Mouse (Mus musculus): ENCODE data around the gene Sipa1l3. TPM values are rescaled to one million over a fixed set of nuclear protein-coding genes. Genes with fewer than 3 reads are reported as not detected.

Sipa1l3 gene
- polyA plus RNA-seq, 1 experiment from 2014 or later = 10.4 TPM

- Histone ChIP-seq H3K4me3 (peak overlapping the region; percentile 66), H3K27me3 (ENCODE audit: insufficient read depth, poor library complexity, severe bottlenecking) (peaks cover 64% of the 10 kb centered on the region), H3K27ac (peak overlapping the region; percentile 87), H3K36me3 (no peaks in the 10 kb centered on the region), H3K4me1 (peaks cover 31% of the 10 kb centered on the region), H3K9me3 (no peaks in the 10 kb centered on the region)
- 14% methylated on average over 13 of the region's 13 CpGs for WGBS
- DNase-seq (ENCODE audit: low spot score) = no peak
Measured at GRCm38 (mm10) chr7:29280801-29281200, 237.6 kb downstream of the Sipa1l3 start.

- Histone ChIP-seq H3K4me1 (peaks cover 31% of the 10 kb centered on the region), H3K4me3 (no peak overlapping the region), H3K27ac (peak overlapping the region; percentile 44), H3K27me3 (ENCODE audit: insufficient read depth, poor library complexity, severe bottlenecking) (peaks cover 56% of the 10 kb centered on the region), H3K36me3 (no peaks in the 10 kb centered on the region), H3K9me3 (no peaks in the 10 kb centered on the region)
- DNase-seq (ENCODE audit: low spot score) = no peak
- WGBS = 25% methylated on average over 8 of the region's 8 CpGs
Measured at GRCm38 (mm10) chr7:29279924-29280323, 238.5 kb downstream of the Sipa1l3 start.

GRCm38 (mm10) chr7:29279261-29279660 lies 239.2 kb downstream of the Sipa1l3 start:
- DNase-seq (ENCODE audit: low spot score) = no peak
- Histone ChIP-seq H3K4me3 (no peak overlapping the region), H3K27me3 (ENCODE audit: insufficient read depth, poor library complexity, severe bottlenecking) (peaks cover 49% of the 10 kb centered on the region), H3K4me1 (peaks cover 31% of the 10 kb centered on the region), H3K27ac (no peak overlapping the region), H3K36me3 (no peaks in the 10 kb centered on the region), H3K9me3 (no peaks in the 10 kb centered on the region)

GRCm38 (mm10) chr7:29277510-29277909 lies 240.9 kb downstream of the Sipa1l3 start:
- Histone ChIP-seq H3K27ac (no peak overlapping the region), H3K4me1 (peaks cover 34% of the 10 kb centered on the region), H3K4me3 (no peak overlapping the region), H3K9me3 (no peaks in the 10 kb centered on the region), H3K36me3 (no peaks in the 10 kb centered on the region), H3K27me3 (ENCODE audit: insufficient read depth, poor library complexity, severe bottlenecking) (peaks cover 32% of the 10 kb centered on the region)
- no peak for DNase-seq (ENCODE audit: low spot score)
- 84% methylated on average over 4 of the region's 4 CpGs for WGBS

GRCm38 (mm10) chr7:29276715-29277114 lies 241.7 kb downstream of the Sipa1l3 start:
- Histone ChIP-seq H3K27me3 (ENCODE audit: insufficient read depth, poor library complexity, severe bottlenecking) (peaks cover 24% of the 10 kb centered on the region), H3K36me3 (no peaks in the 10 kb centered on the region), H3K4me3 (no peak overlapping the region), H3K9me3 (no peaks in the 10 kb centered on the region), H3K4me1 (peaks cover 34% of the 10 kb centered on the region), H3K27ac (no peak overlapping the region)
- DNase-seq (ENCODE audit: low spot score) = no peak
- 74% methylated on average over 5 of the region's 5 CpGs for WGBS

GRCm38 (mm10) chr7:29271687-29272465 lies 246.6 kb downstream of the Sipa1l3 start:
- DNase-seq (ENCODE audit: low spot score) = no peak
- Histone ChIP-seq H3K4me1 (peaks cover 16% of the 10 kb centered on the region), H3K9me3 (no peaks in the 10 kb centered on the region), H3K27ac (peak overlapping the region; percentile 31; the same call in 1 of the 2 replicates), H3K4me3 (peak overlapping the region; percentile 8; the same call in 1 of the 2 replicates), H3K27me3 (ENCODE audit: insufficient read depth, poor library complexity, severe bottlenecking) (no peaks in the 10 kb centered on the region), H3K36me3 (no peaks in the 10 kb centered on the region)
- 53% methylated on average over 8 of the region's 8 CpGs for WGBS

- Histone ChIP-seq H3K27me3 (ENCODE audit: insufficient read depth, poor library complexity, severe bottlenecking) (no peaks in the 10 kb centered on the region), H3K27ac (no peak overlapping the region), H3K4me1 (peaks cover 23% of the 10 kb centered on the region), H3K4me3 (no peak overlapping the region), H3K36me3 (no peaks in the 10 kb centered on the region), H3K9me3 (no peaks in the 10 kb centered on the region)
- 80% methylated on average over 4 of the region's 4 CpGs for WGBS
- no peak for DNase-seq (ENCODE audit: low spot score)
Measured at GRCm38 (mm10) chr7:29270445-29270844, 248.0 kb downstream of the Sipa1l3 start.

Other genes with a start within 250 kb of the Sipa1l3 start
- 32.4 and 63.4 TPM in 2 replicates for gene Spint2, start 236.7 kb downstream of the Sipa1l3 start, polyA plus RNA-seq (2016; fragmentation: Nextera tagmentation; extraction: Ambion mirVana)
- gene Ppp1r14a, start 229.3 kb downstream of the Sipa1l3 start, polyA plus RNA-seq (2016; fragmentation: Nextera tagmentation; extraction: Ambion mirVana) = 6.4 and 13.8 TPM in 2 replicates
- 2.5 and 8.7 TPM in 2 replicates for gene Dpf1, start 214.7 kb downstream of the Sipa1l3 start, polyA plus RNA-seq (2016; fragmentation: Nextera tagmentation; extraction: Ambion mirVana)
- not detected in 2 replicates for gene Catsperg2, start 208.4 kb upstream of the Sipa1l3 start, polyA plus RNA-seq (2016; fragmentation: Nextera tagmentation; extraction: Ambion mirVana)
- gene Zfp84, start 249.9 kb upstream of the Sipa1l3 start, polyA plus RNA-seq (2016; fragmentation: Nextera tagmentation; extraction: Ambion mirVana) = 8.3 and 9.8 TPM in 2 replicates

Data from heart, embryonic 10.5 days (tissue).